Mouse (Mus musculus) CD4-positive helper T cell, adult 2 months (primary cell): Measurements from ENCODE around the gene Egfl7.

ENCODE experiments used
- DNase-seq: peaks from one replicate; pipeline ENCODE4 v3.0.0-alpha.2; 2012; ENCODE audit warnings: low read depth, missing footprints, low spot score

Gene Egfl7

DNA sequence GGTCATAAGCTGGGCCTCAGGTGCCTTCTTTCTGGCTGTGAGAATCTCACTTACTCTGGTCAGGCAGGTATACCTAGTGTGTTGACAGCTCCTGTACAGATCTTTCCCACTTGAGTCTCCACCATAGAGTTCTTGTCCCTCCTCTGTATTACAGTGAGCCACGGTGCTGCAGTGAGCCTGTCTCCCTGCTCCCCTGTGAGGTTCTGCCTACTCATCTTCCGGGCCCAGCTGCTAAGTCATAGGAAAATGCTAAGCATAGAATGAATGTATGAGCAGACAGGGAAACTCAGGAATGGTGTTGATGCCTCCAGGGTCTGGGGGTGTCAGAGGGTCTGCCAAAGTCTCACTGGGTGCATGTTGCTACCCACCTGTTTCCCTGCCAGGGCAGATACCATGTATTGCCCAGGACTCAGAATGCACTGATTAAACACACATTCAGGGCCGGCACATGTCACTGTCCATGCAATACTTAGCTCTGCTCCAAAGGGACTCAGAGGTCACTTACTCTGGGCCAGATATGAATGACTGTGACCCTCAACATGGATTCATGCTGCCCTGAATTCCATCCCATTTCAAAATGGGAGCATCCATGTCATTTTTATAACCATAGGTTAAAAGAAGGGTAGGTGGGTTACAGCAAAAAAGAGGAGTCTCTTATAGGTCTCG is 35.8 kb downstream of the Egfl7 start:
- DNase-seq: no peak

DNA sequence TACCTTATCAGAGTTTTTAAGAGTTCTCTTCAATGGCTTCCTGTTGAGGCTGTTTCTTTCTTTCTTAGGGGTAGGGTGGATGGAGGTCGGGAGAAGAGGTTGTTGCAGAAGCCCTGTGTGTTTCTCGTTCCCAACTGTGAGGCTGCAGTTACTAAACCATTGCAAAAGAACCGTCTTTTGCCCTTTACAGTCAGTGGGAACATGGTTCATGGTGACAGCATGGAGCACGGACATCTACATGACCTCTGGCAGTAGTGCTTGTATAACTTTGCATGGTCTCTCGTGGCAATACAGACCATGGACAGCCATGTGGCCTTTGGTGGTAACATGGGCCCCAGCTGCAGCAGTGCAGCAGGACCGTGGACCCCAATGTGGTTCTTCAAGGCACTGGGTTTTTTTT is 37.5 kb downstream of the Egfl7 start:
- no peak for DNase-seq

DNA sequence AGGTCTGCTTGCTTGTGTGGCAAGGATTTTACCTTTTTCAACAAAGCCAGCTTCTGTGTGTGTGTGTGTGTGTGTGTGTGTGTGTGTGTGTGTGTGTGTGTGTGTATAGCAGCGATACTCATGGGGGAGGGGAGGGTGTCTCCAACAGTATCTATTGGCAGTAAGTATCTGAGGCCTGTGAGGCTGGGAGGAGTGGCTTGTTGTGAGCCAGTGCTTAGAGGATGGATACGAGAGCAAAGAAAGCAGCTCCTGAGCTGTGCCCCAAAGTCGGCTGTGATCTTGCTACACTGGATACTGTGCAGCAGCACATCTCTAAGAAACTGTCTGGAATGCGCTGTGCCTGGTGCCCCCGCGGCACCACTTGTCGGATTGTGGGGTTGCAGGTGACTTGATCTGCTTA is 38.1 kb downstream of the Egfl7 start:
- no peak for DNase-seq

DNA sequence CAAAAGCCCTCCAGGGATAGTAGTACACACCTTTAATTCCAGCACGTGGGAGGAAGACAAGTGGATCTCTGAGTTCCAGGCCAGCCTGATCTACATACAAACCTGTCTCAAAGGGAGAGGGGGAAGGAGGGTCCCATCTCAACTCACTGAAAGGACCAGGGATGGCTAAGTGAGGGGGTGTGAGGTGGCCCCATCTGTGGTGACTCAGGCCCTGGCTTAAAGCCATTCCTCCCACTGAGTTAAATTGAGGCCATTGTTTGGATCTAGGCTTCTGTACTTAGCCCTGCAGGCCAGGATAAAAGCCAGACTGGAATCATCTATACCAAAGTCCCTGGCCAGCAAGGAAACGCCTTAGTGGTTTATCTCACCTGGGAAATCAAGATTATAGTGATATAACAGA is 41.4 kb downstream of the Egfl7 start:
- no peak for DNase-seq

DNA sequence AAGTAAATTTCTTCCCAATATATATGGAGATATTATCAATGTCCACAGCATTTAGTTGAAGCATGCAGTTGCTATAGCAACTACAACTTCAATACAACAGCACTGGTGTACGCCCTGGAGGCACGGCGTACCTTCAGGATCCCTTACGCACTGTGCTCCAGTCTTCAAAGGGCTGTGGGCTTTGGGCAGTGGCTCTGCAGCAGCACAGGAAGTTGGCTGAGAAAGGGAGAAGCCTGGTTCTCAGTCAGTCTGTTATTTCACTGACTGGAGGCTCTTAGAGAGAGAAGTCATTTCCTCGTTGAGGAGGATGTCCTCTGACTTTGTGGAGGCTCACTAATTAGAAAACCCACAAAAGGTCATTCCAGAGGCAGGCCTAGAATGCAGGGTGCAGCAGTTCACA is 43.2 kb downstream of the Egfl7 start:
- peak; percentile 80 for DNase-seq

DNA sequence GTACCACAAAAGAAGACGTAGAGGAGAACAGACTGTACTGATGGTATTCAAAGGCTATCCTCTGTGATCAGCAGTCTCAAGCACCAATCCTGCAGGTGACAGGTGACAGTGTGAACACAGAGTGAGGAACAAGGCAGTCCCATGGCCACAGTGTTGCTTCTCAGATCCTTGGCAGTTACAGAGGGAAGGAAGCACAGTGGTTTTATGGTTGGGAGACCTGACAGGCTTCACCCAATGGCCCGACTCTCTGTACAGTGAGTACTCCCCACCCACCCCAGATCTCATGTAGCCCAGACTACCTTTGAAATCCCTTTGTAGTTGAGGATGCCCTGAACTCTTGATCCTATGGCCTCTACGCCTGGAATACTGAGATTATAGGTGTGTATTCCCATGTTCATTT is 45.6 kb downstream of the Egfl7 start:
- no peak for DNase-seq

DNA sequence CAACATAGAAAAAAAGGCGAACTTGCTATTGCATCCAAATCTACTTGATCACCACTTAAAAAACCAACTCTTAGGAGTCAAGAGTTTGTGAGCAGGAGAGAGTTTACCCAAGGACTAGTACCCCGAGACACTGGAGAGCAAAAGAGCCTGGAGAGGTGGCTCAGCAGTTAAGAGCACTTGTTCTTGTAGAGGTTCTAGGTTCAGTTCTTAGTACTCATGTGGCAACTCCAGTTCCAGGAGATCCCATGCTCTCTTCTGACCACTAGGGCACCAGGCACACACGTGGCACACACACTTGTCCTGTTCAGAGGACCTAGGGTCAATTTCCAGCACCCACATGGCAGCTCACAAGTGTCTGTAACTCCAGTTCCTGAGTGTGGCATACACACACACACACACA is 46.3 kb downstream of the Egfl7 start:
- DNase-seq: no peak

DNA sequence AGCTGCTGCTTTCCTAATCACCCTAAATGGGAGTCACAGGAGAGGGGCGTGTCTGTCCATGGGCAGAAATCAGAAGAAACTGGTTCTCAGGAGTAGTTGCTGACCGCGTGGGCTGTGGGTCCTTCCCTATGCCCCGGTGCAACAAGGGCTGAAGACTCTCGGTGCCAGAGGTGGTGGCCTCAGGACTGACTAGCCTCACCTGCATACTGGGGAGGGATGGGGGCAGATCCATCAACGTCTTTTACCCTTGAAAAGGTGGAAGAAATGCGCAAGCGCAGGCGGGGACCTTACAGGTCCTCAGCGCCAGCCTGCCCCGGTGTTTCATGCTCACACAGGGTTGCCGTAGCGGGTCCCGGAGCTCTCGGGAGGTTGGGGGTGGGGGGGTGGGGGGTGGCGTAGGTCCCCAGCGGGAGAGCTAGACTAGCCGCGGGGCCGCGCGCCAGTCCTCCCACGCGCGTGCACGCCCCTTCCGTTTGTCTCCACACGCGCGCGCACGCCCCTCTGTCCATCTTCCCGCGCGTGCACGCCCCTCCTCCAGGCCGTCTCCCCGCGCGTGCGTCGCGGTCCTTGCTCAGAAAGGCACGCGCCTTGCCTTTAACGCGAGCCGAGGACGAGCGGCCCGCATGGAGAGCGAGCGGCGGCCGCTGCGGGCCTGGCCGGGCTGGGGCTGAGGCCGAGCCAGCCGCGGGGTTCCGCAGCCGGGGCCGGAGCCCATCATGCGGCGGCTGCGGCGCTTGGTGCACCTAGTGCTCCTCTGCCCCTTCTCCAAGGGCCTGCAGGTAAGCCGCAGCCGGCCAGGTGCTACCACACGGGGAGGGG is 48.3 kb downstream of the Egfl7 start, which contains the start of gene Fam69b:
Gene Fam69b, plus strand, starts transcription at position 537 of the 819 bp plus-strand sequence.
- peak; percentile 83 for DNase-seq

DNA sequence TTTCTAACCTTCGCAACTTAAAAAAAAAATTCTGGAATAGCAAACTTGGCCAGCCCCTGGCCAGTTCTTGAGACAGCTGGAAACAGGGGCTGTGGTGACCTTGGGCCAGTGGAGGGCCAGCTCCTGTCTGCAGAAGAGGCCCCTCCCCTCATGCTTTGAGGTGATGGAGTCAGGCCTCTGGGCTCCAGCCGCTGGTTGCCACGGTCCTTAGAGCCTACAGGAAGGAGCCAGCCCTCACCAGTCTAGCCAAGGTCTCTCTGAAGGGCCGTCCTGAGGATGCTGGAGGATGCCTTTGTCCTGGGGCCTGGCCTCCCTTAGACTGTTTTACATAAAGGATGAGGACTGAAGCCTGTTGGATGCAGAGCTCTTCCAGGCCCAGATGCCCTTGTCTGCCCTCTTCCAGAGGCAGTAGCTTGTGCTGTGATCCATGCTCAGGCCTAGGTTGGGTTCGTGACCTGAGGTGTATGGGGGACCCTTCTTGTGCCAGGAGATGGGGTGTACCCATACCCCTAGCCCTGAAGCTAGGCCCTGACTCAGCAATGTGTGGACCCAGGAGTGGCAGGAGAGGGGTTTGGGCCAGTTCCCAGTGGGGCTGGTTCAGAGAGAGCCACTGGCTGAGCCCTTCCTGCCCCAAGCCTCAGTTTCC is 49.1 kb downstream of the Egfl7 start:
- no peak for DNase-seq

DNA sequence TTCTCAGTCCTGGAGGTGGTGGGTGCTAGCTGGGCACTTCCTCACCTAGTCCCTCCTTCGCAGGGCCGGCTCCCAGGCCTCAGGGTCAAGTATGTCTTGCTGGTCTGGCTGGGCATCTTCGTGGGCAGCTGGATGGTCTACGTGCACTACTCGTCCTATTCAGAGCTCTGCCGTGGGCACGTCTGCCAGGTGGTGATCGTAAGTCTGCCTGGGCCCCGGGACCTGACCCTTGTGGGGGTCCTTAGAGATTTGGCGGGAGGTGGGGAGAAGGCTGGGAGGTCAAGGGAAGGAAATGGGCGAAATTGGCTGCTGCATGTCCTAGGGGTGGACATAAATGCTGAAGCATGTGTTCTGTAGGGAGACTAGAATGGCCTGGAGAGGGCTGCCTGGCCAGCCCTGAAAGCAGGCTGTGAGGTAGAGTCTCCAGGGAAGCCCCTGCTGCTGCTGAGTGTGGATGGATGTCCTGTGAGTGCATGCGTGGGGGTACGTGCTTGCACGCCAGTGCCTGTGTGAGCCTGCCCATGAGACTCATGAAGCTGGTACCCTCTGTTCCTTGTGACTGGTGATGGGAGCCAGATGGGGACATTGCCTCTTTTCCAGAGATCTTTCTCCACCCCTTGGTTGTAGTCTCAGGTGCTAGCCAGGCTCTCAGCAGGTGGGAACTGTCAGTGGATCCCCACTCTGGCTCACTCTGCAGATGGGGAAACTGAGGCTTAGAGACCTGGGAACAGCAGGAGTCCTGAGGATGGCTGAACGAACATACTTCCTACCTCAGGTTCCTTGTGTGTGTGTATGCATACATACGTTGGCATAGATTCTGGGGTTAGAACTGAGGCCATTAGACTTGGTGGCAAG is 53.0 kb downstream of the Egfl7 start:
- no peak for DNase-seq

DNA sequence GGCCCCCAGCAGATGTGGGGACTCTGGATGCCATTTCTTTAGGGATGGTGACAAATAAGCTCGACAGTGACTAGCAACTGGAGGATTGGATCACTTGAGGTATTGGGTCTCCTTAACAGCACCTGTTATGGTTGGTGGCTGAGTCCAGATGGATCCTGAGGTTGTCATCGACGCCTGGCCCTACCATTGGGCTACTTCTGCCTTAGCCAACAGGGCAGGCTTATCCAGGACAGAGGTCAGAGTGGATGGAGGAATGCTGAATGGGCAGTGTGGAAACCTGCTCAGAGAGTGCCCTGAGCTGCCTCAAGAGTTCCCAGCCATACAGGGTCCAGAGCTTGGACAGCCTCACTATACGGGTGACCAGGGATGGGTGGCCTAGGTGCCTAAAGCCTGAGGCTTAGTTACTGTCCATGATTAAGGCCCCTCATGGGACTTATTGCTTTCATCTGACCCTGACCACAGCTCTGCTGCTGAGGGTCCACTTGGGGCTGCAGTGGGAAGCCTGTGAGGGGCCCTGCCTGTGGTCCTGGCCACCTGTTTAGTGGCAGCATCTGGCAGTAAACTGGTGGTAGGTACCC is 54.2 kb downstream of the Egfl7 start:
- no peak for DNase-seq

DNA sequence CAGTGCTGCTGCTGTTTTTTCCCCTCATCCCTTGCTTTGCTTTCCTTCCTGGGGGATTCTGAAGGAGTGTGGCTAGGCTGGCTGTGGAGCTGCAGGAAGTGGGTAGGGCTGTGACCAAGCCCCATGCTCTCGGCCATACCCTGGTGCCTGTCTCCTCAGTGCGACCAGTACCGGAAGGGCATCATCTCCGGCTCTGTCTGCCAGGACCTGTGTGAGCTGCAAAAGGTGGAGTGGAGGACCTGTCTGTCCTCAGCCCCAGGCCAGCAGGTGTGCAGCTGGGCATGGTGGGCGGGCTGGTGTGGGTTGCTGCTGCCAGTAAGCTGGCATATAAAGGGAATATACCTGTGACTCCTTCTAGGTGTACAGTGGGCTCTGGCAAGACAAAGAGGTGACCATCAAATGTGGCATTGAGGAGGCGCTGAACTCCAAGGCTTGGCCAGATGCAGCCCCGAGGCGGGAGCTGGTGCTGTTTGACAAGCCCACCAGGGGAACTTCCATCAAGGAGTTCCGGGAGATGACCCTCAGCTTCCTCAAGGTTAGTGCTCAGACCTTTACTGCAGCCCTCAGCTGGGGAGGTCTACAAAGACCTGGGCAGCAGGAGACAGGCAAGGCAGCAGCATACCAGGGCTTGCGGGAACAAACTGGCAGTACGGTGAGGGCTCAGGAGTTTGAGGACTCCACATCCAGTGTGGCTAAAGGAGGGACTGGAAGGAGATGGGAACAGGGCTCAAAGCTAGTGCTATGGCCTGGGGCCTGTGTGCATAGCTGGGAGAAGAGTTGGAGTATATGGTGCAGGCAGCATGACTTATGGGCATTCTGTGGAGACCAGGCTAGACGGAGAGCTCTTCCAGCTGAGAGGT is 55.0 kb downstream of the Egfl7 start:
- no peak for DNase-seq

DNA sequence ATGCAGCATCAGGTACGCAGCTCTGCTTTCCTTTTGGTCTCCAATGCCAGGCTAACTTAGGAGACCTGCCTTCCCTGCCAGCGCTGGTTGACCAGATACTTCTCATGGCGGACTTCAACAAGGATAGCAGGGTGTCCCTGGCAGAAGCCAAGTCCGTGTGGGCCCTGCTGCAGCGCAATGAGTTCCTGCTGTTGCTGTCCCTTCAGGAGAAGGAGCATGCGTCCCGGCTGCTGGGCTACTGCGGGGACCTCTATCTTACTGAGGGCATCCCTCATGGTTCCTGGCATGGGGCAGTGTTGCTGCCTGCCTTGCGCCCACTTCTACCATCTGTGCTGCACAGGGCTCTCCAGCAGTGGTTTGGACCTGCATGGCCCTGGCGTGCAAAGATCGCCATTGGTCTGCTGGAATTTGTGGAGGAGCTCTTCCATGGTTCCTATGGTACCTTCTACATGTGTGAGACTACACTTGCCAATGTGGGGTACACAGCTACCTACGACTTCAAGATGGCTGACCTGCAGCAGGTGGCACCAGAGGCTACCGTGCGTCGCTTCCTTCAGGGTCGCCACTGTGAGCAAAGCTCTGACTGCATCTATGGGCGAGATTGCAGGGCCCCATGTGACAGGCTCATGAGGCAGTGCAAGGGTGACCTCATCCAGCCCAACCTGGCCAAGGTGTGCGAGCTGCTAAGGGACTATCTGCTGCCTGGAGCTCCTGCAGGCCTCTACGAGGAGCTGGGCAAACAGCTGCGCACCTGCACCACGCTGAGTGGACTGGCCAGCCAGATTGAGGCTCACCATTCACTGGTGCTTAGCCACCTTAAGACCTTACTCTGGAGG is 55.9 kb downstream of the Egfl7 start:
- no peak for DNase-seq

DNA sequence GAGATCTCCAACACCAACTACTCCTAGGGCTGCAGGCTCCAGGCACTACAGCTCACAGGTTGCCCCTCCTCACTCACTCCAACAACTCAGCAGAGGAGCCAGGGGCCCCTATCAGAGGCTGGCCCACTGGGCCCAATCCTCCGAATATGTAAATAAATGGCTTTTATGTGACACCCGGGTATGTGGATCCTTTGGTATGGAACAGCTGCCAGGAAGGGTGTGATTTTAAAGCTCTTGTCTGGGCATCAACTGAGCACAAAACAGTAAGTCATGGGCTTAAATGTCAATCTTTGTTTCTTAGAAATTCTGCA is 56.5 kb downstream of the Egfl7 start:
- DNase-seq: no peak

DNA sequence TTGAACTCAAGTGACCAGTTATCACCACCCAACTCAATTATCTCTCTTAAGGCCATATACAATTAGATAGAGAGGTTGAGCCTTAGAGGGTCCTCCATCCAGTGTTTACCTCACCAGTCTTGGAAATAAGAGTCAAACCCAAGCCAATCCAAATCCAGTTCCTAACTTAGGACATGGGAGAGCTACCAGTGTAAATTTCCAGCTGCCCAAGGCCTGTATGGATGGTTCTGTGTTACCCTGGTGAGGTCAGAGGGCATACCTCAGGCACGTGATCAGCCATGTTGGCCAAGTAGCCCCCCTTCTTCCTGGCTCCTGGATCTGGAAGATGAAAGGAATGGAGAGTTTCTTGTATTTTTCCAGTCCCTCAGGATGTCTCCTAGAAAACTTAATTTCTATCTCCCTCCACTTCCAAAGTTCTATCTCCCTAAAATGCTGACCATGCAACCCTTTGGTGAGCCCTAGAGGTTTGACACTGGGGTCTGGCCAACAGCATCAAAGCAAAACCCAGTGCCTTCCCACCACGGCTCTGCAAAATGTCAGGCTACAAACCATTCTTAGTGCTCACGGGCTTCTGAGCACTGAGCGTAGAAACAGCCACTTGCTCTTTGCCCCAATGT is 57.6 kb downstream of the Egfl7 start:
- DNase-seq: no peak

DNA sequence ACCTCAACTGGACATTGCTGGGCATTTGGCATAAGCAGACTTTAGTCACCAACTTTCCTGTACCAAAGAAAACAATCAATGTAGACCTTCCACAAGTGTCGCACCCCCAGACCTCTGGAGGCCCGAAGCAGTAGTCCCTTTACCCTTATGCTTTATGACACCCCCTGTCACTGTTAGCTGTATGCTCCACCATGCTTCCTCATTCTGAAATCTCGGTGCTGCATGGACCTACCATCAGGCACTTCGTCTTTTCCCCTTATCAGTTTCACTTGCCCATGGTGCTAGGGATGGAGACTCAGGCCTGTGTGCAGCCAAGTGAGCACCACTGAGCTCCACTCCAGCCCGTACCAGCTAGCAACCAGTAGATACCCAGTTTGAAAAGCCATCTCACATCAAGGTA is 58.2 kb downstream of the Egfl7 start:
- DNase-seq: no peak

DNA sequence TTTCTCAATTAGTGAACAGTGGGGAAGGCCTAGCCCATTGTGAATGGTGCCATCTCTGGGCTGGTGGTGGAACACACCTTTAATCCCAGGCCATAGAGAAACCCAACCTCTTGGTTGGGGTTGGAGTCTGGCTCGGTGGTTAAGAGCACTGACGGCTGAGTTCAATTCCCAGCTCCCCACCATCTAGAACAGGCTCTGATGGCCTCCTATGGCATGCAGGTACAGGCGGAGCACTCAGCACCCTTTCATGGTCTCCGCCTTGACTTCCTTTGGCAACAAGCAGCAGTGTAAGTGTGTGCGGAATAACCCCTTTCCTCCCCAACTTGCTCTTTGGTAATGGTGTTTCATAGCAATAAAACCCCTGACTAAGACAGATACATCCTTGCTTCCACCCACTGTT is 58.8 kb downstream of the Egfl7 start:
- DNase-seq: no peak

DNA sequence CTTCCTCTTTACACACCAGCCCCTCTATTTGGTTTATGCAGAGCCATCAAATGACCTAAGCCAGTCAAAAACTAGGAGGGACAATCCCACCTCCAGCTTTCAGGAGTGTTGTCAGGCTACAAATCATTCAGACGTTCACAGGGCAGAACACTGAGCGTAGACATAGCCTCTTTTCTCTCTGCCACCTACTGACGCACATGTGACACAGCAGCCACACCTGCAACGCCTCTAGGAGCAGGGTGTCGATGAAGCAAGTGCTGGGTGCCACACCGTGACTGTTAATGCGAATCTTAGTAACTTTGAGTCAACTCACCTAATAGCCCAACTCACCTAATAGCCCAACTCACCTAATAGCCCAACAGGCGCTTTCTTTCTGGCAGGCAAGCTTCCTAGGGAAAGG is 59.3 kb downstream of the Egfl7 start:
- DNase-seq: peak; percentile 81
